Mouse (Mus musculus) mouse trophoblast stem cell (cell line): Measurements from ENCODE around the gene Gm6377.

ENCODE experiments used
- in situ Hi-C, 2 experiments: fragments of 300-500 bp; cut with MseI, MboI; formaldehyde crosslinking; loops; 2 replicates in 1 of 2; 3 replicates in 1 of 2; pipeline ENCODE4 v1.15.1; 2025

Gm6377 gene

GRCm38 (mm10) chrX:109196468-109196867 is at the start of gene Gm6377:
Gene Gm6377 (plus strand): TSS chrX:109196756.
- in situ Hi-C loops: no loop called here

- in situ Hi-C loops: no loop called here
Measured at GRCm38 (mm10) chrX:109147108-109147507, 49.4 kb upstream of the Gm6377 start.

GRCm38 (mm10) chrX:109151228-109151627 is 45.3 kb upstream of the Gm6377 start:
- in situ Hi-C loops: no loop called here

GRCm38 (mm10) chrX:109160326-109160725 is 36.2 kb upstream of the Gm6377 start:
- in situ Hi-C loops: no loop called here

DNA sequence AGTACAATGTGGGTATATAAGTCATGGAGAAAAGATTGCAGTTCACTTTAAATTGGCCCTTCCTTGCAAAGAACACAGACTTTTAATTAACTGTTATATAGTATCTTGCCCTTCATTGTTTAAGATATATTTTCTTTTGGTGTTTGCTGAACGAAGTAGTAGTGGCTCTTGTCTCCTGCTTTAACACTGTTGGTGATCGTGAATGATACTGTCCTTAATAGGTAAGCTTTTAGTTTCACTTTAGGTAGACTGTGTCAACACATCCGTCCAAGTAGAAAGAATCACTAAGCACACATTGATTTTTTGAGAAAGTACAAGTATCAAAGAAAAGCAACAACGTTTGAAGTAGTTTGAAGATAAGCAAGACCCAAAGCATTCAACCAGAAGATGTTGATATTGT is 35.7 kb upstream of the Gm6377 start:
- in situ Hi-C loops: no loop called here

DNA sequence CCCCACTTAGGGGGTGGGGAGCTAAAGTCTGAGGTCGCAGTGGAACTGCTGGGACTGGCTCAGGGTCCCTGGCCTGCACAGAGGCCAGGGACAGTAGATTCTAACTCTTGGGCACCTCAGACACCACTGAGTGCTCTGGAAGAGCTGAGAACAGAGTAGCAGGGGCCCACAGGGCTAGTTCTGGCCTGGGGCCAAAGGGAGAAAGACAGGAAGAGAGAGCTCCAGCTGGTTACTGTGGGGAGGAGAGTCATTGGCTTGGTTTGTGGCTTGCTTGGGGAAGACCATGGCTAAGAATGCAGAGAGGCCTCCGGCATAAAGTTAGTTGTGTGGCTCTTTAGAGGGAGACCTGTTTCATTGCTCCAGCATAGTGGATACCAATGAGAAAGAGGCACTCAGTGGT is 21.5 kb upstream of the Gm6377 start:
- in situ Hi-C loops: no loop called here

- in situ Hi-C loops: no loop called here
Measured at GRCm38 (mm10) chrX:109175470-109175869, 21.1 kb upstream of the Gm6377 start.

- in situ Hi-C loops: no loop called here
Measured at GRCm38 (mm10) chrX:109184706-109185478, 11.7 kb upstream of the Gm6377 start.

GRCm38 (mm10) chrX:109189607-109190006 is 6.9 kb upstream of the Gm6377 start:
- in situ Hi-C loops: no loop called here

- in situ Hi-C loops: no loop called here
Measured at GRCm38 (mm10) chrX:109190969-109191368, 5.6 kb upstream of the Gm6377 start.

- in situ Hi-C loops: no loop called here
Measured at GRCm38 (mm10) chrX:109191436-109191835, 5.1 kb upstream of the Gm6377 start.

GRCm38 (mm10) chrX:109207843-109208242 is 11.3 kb downstream of the Gm6377 start:
- in situ Hi-C loops: no loop called here

GRCm38 (mm10) chrX:109228720-109229119 is 32.2 kb downstream of the Gm6377 start:
- in situ Hi-C loops: no loop called here

DNA sequence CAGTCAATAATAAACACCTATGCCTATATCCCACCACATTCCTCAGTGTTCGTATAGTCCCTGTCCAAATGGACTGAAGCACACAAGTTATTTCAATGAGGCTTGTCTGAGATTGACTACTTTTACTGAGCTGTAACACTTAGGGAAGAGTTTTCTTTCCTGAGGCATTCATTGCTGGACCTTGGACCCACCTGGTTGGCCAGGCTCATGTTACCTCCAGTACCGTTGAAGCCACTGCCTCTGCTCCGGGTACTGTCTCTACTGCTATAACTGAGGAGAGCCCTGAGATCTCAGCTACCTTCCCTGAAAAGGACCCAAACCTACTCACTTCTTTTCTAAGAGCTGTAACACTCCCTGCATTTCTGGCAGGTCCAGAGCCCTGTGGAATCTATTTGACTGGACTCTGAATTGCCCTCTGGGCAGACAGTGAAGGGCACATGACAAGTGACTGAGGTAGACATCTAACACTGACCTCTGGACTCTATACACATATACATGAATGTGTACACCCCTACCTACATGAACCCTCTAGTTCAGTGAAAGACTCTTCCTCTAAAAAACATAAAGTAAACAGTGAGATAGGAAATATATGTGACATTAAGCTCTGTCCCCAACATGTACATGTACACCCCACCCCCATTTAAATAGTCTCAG is 39.0 kb downstream of the Gm6377 start:
- in situ Hi-C loops: no loop called here

GRCm38 (mm10) chrX:109238163-109238562 is 41.6 kb downstream of the Gm6377 start:
- in situ Hi-C loops: no loop called here
